Mouse (Mus musculus) megakaryocyte, adult 5-6 weeks (primary cell): ENCODE measurements around the gene Atp6v0a1. TPM values are rescaled to one million over a fixed set of nuclear protein-coding genes. Genes with fewer than 3 reads are reported as not detected.
A peak's percentile ranks its signal among the peaks of the same experiment; 100 is the strongest.

Source experiments
- ATAC-seq: 2 replicates; pipeline ENCODE4 v1.8.0; 2016; ENCODE audit warnings: mild to moderate bottlenecking, inconsistent platforms; ENCODE audit not compliant: poor library complexity, severe bottlenecking
- total RNA-seq, 2 experiments: library from RNA; stranded (forward) in 1 of 2; stranded (reverse) in 1 of 2; fragments of 153-499, 151-499 nt in 1 of 2; fragments of 221-1000, 200-1000 nt in 1 of 2; gene quantifications; 2 replicates each; pipeline versions ENCODE4 v1.2.3 to v1.2.4; 2015 to 2017

Atp6v0a1 gene
- total RNA-seq, 2 experiments from 2014 or later, result 35.2 to 42.9 TPM

DNA sequence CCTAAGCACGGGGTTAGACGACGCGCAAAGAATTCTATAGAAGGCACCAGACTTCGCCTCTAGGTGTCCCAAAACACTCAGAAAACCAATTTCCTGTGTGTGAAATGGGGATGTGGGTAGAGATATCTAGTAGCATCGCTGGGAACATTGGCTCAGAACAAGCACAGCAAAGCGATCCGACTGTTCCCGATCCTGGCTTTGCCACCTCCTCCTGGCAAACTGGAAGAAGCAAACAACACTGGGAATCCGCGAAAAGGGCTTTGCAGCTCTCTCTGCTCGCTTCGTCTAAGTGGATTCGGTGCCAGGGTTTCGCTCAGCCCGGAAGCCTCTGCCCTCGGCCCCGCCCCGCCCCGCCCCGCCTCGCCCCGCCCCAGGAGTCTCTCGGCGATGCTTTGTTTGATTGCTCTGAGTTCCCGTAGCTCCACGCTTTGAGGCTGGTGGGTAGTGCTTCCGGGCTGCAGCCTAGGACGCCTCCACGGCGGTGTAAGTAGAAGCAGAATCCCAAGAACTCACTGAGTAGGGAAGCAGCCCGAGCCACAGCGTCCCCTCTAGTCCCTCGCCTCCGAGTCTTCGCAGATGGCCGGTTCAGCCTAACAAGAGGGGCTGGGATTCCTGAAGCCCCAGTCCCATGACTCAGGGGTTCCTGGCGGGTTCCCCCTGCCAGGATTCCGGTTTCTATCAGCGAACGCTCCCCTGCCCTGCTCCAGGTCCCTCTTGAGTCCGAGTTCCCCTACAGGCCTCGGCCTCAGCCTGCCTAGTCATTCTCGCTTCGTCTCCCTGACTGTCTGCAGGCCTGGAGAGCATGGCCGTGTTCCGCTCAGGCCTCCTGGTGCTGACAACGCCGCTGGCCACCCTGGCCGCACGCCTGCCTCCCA lies 73.2 kb downstream of the Atp6v0a1 start, which contains the start of gene Coasy:
Gene Coasy (plus strand): TSS at position 358 of the 875 bp plus-strand sequence.
- ATAC-seq, result peak; percentile 68

DNA sequence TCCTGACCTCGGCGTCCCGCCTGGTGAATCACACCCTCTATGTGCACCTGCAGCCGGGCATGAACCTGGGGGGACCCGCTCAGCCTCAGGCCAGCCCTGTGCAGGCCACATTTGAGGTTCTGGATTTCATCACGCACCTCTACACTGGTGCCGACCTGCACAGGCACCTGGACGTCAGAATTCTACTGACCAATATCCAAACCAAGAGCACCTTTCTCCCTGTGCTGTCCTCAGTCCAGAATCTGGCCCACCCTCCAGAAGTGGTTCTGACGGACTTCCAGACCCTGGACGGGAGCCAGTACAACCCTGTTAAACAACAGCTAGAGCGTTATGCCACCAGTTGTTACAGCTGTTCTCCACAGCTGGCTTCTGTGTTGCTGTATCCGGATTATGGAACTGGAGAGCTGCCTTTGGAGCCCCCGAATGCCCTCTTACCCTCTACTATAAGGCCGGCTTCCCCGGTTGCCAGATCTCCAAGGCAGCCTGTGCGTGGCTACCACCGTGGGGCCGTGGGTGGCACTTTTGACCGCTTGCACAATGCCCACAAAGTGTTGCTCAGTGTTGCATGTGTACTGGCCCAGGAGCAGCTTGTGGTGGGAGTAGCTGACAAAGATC lies 73.9 kb downstream of the Atp6v0a1 start:
- no peak for ATAC-seq

DNA sequence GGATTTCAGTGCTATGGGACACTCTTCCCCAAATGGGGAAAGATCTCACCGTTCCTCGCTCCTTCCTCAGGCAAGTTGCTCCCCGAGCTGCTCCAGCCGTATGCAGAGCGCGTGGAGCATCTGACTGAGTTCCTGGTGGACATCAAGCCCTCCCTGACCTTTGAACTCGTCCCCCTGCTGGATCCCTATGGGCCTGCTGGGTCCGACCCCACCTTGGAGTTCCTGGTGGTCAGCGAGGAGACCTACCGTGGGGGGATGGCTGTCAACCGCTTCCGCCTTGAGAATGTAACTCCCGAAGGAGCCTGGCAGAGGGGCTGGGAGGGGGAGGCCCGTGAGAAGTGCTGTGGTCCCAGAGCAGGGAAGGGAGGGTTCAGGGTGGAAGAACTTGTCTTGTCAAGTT lies 75.0 kb downstream of the Atp6v0a1 start:
- no peak for ATAC-seq

DNA sequence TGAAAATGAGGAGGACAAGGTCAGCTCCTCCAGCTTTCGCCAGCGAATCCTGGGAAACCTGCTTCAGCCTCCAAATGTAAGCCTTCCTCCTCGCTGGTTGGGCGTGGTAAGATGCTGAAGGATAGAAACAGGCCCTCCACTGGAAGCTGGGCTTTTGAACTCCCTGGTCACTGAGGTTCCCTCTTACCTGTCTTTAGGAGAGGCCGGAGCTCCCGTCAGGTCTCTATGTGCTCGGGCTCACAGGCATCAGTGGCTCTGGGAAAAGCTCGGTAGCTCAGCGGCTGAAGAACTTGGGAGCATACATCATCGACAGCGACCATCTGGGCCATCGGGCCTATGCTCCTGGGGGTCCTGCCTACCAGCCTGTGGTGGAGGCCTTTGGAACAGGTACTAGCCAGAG lies 75.6 kb downstream of the Atp6v0a1 start:
- ATAC-seq, result no peak

DNA sequence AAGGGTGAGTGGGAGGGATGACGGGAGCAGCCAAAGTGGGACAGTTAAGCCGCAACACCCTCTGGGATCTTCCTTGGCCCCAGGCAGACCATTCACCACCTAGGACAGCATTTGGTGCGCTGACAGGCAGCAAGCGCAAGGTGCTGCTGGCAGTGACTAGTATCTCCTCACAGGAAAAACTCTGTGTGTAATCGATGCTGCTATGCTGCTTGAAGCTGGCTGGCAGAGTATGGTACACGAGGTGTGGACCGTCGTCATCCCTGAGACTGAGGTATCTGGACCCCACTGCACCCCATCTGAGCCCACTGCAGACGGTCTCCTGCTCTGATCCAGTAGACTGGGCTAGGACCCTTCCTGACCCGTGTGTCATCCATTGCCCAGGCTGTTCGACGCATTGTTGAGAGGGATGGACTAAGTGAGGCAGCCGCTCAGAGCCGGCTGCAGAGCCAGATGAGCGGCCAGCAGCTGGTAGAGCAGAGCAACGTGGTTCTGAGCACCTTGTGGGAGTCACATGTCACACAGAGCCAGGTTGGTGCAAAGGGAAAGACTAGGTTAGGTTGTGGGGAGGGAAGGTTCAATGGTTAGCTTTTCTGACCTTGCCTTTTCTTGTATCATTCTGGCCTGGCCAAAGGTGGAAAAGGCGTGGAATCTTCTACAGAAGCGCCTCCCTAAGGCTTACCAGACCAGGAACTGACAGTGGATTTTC lies 76.5 kb downstream of the Atp6v0a1 start:
- no peak for ATAC-seq

DNA sequence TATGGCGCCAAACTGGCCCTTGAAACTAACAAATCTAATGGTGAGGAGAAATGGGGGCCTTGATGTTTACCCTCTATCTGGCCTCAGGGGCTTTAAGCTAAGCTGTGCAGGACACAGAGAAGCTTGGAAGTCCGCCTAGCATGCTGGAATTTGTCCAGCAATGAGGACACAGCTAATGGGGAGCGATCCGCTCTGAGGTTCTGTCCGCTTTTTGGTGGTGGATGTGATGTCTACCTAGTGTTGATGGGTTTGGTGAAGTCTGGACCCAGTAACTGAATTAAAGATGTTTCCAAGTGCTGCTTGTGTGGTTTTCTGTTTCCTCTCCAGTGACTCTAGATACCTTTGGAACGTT lies 77.0 kb downstream of the Atp6v0a1 start:
- ATAC-seq, result no peak

DNA sequence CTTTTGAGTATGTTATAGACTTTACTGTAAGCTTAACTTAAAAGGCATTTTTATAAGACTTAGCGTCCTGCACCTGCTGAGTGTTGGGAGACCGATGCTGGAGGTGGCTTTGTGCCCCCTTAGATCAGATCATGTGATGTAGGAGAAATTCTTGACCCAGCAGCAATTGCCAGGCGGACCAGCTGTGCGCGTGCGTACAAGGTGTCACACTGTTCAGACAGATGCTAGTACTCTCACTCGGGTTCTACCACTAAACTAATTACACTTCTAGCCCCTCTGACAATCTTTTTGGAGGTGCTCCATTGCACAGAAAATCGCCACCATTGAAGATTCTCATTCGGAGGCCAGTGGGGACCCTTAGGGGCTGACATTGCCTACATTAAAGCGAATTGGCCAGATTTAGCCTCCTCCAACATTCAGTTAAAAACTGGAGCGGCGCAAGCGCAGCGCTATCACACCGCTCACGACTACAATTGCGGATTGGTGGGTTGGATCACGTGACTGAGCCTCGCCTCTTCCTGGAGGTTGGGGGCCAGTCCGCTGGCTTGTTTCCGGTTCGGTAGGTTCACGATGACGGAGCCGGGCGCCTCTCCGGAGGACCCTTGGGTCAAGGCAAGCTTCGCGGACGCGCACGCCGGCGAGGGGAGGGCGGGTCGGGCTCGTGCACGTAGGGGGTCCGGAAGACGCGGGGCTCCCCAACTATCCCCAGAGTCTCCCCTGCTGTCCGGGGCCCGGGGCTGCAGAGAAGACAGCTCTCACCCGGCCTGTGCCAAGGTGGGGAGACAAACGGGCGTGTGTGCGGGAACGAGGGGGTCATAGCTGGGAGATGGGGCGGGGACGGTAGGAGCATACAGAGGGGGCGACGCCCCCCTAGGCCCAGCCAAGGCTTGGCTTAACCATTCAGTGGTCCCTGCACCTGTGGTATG lies 77.8 kb downstream of the Atp6v0a1 start, which contains the start of gene Mlx:
Gene Mlx (plus strand): TSS at position 522 of the 926 bp plus-strand sequence.
- ATAC-seq, result peak; percentile 70

DNA sequence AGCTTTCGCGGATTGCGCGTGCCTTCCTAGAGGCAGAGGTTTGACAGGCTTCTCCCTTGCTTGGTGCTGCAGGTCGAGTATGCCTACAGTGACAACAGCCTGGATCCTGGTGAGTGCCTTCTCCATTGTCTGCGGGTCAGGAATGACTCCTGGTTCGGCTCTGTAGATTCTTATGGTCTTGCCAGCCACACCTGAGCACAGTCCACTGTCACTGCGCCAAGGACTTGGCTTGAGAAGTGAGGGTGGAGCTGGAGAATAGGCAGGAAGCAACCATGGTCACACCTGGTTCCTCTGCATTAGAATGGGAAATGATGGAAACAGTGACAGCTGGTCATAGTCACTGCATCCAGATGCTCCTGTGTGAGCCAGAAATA lies 78.4 kb downstream of the Atp6v0a1 start:
- ATAC-seq, result no peak

DNA sequence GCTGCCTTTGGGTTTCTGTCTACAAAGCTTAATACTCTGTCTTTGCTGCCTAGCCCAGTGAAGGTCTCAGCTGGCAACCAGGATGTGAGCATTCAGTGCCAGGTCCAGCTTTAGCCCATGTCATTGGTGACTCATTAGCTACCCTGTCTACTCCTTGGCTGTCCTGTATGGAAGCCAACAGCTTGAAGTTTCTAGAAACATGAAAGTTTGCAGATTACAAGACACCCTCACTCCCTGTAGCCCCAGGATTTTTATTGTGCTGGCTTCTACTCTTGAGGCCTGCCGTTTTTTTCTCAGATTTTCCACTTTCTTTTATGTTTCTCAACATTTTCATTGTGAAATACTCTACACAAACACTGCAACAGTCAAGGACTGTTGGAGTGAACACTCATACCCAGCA lies 80.7 kb downstream of the Atp6v0a1 start:
- no peak for ATAC-seq

DNA sequence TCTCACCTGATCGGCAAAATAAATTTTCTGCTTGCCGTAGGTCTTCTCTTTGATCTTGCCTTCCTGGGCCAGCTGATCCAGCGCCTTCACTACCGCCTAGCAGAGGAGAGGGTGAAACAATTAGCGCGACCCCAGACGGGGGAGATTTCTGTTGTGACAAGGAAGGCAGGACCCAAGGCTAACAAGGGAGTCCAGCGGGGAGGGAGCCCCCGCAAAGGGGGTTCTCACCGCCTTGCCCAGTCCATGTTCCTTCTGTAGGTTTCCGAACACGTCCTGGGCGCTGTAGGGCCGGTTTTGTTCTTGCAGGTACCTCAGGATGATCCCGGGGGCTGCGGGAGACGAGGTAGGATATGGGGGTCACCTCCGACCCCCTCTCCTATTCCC lies 85.7 kb downstream of the Atp6v0a1 start:
- ATAC-seq, result peak; percentile 16

DNA sequence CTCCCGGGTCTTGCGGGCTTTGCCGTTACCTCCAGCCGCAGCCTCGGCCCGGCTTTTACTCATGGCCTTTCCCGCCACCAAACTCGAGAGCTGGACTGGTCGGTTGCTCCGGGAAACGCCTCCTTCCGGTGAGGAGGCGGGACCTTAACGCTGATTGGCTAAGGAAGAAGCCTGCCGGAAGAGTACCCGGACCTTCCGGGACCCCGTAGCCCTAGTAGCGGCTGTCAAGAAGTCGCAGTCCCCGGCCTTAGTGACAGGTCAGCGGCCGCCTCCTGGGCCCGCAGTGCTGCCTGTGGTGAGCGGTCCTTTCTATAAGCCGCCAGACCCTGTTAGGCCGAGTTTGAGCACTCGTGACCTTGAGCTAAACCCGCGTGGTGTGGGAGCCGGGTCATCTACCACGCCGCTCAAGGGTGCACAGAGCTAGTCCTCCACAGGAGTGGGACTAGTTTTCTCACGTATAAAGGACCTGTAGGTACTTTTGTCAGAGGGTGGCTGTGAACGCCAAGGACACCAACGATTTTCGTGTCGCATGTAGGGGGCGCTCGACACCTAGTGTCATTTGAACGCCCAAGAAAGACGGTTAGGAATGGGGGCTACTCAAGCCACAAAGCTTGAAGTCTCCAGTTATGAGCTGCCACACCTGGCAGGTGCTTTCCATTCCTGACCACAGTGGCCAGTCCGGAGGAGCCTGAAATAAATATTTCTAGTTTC lies 86.2 kb downstream of the Atp6v0a1 start, which contains the start of gene Psmc3ip:
Gene Psmc3ip (minus strand): TSS at position 123 of the 711 bp plus-strand sequence.
- peak; percentile 100 for ATAC-seq

DNA sequence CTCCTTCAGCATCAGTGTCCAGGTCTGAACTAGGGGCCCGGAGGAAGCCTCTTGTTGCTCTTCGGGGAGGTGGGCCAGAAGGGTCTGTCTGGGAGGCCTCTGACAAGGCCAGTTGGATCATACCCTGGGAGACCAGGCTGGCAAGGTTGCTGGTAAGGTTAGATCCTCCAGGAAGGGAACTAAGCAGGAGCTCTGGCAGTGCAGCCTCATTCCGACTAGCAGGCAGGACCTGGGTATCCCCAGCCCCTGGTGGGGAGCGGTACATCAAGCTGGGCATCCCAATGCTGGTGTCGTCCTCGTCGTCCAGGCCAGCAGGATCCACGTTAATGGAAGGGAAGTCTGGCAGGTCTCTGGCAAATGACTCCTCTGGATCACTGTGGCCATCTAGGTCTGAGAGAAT lies 89.0 kb downstream of the Atp6v0a1 start:
- ATAC-seq, result no peak

DNA sequence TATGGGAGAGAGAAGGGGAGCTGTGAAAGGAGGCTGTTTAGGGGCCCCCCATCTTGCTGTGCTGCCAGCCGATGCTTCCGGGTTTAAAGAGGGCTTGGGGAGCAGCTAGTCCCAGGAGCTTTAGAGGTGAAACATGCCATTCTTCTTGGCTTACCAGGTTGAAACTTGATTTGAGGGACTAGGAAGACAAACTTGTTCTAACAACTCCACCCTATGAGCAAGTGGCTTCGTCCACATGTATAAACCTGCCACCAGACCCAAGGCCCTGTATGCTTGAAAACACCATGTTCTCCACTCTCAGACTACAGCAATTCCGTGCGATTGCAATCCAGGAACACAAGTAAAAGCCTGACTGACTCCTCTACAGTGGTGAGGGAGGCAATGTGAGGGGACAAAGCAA lies 93.8 kb downstream of the Atp6v0a1 start:
- ATAC-seq, result no peak

DNA sequence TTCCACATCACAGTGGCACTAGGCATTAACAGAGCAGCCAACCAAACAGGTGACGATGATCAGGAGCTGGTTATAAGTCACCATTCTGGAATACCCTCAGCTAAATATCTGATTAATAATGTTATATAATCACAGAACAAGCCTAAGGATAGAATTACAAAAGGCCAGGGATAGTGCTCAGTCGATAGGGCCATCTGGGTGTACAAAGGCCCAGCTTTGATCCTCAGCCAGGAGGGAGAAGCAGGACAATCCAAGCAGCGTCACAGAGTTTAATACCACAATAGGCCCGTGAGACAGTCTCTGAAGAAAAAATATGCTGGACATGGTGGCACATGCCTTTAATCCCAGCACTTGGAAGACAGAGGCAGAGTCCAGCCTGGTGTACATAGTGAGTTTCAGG lies 100.1 kb downstream of the Atp6v0a1 start:
- no peak for ATAC-seq

DNA sequence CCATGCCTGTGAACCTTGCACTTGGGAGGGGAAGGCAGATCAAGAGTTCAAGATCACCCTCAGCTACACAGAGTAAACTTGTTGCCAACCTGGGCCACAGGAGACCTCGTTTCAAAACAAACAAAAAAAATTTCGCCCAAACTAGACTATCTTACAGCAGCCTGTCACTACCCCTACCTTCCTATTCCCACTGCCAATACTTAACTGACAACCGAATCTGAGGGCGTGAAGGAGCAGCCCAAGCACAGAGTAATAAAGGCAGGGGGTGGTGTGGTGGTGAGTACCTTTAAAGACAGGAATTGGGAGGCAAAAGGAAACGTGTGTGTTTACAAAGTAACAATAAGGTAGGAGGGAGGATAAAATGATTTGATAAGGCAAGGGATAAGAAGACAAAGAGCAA lies 101.5 kb downstream of the Atp6v0a1 start:
- ATAC-seq, result no peak

DNA sequence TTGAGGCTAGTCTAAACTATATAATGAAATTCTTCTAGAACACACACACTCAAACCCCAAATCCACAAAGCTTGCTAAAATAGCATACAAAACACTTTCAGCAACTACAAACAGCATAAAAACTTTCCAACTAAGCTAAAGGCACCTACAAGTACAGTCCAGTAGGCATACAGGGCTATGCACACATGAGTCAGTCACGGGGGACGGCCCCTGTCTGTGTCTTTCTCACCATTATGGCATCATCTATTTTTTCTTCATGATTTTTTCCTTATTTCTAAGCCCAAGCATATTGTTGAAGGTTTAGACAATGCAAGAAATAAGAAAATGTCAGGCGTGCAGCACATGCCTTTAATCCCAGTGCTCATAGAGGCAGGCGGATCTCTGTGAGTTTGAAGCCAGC lies 101.9 kb downstream of the Atp6v0a1 start:
- no peak for ATAC-seq

DNA sequence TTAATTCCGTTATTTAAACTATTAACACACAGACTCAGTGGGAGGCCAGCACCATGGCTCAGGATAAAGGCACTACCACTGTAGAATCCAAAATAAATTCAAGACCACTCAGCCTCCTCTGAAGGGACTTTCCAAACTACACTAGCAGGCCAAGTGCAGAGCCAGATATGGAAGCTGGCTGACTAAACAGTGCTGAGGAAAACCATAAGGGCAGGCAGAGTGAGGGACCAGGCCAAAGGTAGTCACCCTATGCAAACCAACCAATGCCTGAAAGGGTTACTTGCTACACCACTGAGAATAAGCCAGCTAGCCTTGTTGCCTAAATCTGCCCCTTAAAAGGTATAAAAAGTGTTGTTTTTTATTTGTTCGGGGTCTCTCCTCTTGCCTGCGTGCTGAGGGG lies 102.9 kb downstream of the Atp6v0a1 start:
- no peak for ATAC-seq
